Mouse (Mus musculus): ENCODE data around the gene Ppp1ca. TPM values are rescaled to one million over a fixed set of nuclear protein-coding genes. Genes with fewer than 3 reads are reported as not detected.

Gene Ppp1ca
- polyA plus RNA-seq, 1 experiment from 2014 or later, result 745 TPM

DNA sequence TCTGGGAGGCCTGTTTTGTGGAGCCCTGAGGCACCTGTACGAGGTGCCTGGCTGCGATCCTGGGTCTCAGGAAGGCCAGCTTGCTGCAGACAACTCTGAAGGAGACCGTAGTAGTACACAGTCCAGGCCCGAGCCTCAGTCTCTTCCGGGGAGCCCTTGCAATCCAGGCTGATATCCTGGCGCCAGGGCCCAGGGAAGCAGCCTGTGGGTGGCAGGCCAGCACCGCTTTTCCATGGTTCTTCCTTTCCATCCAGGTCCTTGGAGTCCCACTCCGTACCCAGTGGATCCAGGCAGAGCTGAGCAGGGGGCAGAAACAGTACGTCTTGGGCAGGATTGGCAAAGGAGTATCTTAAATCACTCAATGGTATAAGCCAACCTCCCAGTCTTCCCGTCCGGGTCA lies 18.9 kb upstream of the Ppp1ca start:
- no peaks in the 10 kb centered on the region for H3K36me3 ChIP-seq
- WGBS, result 65% methylated on average over 11 of the region's 11 CpGs
- no peak overlapping the region for H3K27ac ChIP-seq
- H3K9ac ChIP-seq, result no peak overlapping the region
- no peaks in the 10 kb centered on the region for H3K27me3 ChIP-seq (replicated peaks)
- no peak for ATAC-seq (ENCODE audit: insufficient read depth, low FRiP score, low read depth)
- no peaks in the 10 kb centered on the region for H3K9me3 ChIP-seq
- no peak overlapping the region for H3K4me2 ChIP-seq
- H3K4me3 ChIP-seq (replicated peaks), result no peak overlapping the region
- peaks cover 18% of the 10 kb centered on the region for H3K4me1 ChIP-seq

DNA sequence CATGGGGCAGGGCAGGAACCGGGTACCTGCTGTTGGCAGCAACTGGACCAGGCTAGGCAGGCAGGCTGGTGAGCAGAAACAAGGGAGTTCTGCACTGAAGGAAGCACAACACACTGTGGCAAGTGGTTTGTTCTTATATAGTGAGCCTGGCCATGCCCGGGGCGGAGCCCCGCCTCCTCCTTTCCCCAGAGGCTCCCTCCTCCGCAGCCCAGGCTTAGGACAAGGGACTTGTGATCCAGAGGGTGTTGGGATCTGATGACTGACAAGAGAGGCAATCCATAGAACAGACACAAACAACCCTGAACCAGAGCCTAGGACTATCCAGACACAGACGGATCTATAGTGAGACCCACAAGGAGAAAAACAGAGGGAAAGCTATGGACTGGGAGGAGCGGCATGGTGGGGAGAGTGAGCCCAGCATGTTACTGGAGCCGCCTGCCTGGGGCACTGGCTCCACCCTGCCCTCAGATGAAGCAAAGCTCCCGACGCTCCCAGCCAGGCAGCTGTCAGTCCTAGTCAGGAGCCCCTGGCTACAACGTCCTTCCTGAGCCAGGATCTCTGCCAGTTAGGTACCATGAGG lies 16.4 kb upstream of the Ppp1ca start, which contains the start of gene Carns1:
Gene Carns1 (minus strand): TSS at position 112 of the 580 bp plus-strand sequence.
- H3K27me3 ChIP-seq (replicated peaks), result no peaks in the 10 kb centered on the region
- H3K9me3 ChIP-seq, result no peaks in the 10 kb centered on the region
- H3K4me3 ChIP-seq (replicated peaks), result no peak within 1 kb of the TSS
- ATAC-seq (ENCODE audit: insufficient read depth, low FRiP score, low read depth), result peak; percentile 51; the same call in 1 of the 2 replicates
- H3K27ac ChIP-seq, result no peak within 1 kb of the TSS
- 6% methylated on average over 11 of the region's 11 CpGs for WGBS
- peak within 1 kb of the TSS; percentile 35 for H3K4me2 ChIP-seq
- peaks cover 10% of the 10 kb centered on the region; the same call in 1 of the 2 replicates for H3K4me1 ChIP-seq
- no peak within 1 kb of the TSS for H3K9ac ChIP-seq
- H3K36me3 ChIP-seq, result no peaks in the 10 kb centered on the region

DNA sequence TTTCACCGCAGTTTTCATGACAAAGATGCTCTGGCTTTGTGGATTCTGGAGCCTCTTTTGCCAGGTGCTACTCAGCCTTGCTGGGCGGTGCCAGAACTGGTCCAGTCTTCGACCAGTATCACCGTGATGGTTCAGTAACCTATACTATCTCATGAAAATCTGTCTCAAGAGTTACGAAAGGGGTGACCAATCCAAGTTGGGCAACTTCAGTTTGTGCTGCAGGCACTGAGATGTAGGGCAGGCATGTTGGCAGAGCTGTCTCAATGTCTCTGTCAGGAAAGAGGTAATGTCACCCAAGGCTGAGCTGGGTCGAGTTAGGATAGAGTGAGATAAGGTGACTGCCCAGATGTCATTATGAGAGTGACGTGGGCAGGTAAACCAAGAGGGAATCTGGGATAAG lies 11.5 kb upstream of the Ppp1ca start:
- WGBS, result 89% methylated on average over 7 of the region's 7 CpGs
- ATAC-seq (ENCODE audit: insufficient read depth, low FRiP score, low read depth), result no peak
- H3K4me2 ChIP-seq, result no peak overlapping the region
- no peak overlapping the region for H3K27ac ChIP-seq
- no peak overlapping the region for H3K9ac ChIP-seq
- H3K4me3 ChIP-seq (replicated peaks), result no peak overlapping the region
- H3K9me3 ChIP-seq, result no peaks in the 10 kb centered on the region
- H3K36me3 ChIP-seq, result no peaks in the 10 kb centered on the region
- peaks cover 21% of the 10 kb centered on the region for H3K4me1 ChIP-seq
- H3K27me3 ChIP-seq (replicated peaks), result no peaks in the 10 kb centered on the region

DNA sequence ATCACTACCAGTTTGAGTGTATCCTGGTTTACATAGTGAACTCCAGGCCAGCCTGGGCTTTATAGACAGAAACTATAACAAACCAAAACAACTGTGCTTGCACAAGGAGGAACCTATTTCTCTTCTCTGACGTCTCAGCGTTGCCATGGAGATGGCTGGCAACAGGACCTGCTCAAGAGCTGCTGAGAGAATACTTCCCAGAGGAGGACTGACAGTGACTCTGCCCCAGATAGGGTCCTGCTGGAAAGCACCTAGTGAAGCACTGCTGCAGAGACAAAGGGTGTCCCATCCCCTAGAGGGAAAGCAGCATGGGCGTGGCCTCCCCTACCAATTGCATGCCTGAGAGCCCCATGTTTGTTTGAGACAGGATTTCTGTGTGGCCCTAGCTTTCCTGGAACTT lies 10.0 kb upstream of the Ppp1ca start:
- H3K27me3 ChIP-seq (replicated peaks), result no peaks in the 10 kb centered on the region
- no peak overlapping the region for H3K4me3 ChIP-seq (replicated peaks)
- no peaks in the 10 kb centered on the region for H3K9me3 ChIP-seq
- WGBS, result 33% methylated on average over 3 of the region's 3 CpGs
- no peak overlapping the region for H3K9ac ChIP-seq
- H3K4me2 ChIP-seq, result no peak overlapping the region
- no peak for ATAC-seq (ENCODE audit: insufficient read depth, low FRiP score, low read depth)
- H3K27ac ChIP-seq, result no peak overlapping the region
- peaks cover 19% of the 10 kb centered on the region for H3K4me1 ChIP-seq
- no peaks in the 10 kb centered on the region for H3K36me3 ChIP-seq

DNA sequence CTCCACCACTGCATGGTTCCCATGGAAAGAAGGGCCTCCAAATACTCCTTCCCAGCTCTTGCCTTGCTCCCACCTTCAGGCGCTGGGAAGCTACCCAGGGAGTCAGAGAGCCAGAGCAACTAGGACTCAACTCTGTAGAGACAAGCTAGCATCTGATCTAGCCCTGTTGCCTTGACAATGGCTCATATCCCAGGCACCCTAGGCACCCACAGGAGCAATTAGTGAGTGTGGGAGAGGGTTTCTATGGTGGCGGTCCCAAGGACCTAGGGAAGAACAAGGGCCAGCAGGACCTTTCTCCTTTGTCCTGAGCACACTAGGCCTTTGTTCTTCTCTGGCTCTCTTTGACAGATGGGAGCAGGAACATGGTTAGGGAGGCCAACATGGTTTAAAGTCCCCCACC lies 8.2 kb upstream of the Ppp1ca start:
- Histone ChIP-seq H3K36me3 (no peaks in the 10 kb centered on the region), H3K27ac (no peak overlapping the region), H3K9me3 (no peaks in the 10 kb centered on the region), H3K4me1 (peaks cover 19% of the 10 kb centered on the region), H3K4me3 (replicated peaks) (no peak overlapping the region), H3K9ac (no peak overlapping the region), H3K27me3 (replicated peaks) (no peaks in the 10 kb centered on the region), H3K4me2 (no peak overlapping the region)
- WGBS, result 85% methylated on average over 2 of the region's 2 CpGs
- no peak for ATAC-seq (ENCODE audit: insufficient read depth, low FRiP score, low read depth)

DNA sequence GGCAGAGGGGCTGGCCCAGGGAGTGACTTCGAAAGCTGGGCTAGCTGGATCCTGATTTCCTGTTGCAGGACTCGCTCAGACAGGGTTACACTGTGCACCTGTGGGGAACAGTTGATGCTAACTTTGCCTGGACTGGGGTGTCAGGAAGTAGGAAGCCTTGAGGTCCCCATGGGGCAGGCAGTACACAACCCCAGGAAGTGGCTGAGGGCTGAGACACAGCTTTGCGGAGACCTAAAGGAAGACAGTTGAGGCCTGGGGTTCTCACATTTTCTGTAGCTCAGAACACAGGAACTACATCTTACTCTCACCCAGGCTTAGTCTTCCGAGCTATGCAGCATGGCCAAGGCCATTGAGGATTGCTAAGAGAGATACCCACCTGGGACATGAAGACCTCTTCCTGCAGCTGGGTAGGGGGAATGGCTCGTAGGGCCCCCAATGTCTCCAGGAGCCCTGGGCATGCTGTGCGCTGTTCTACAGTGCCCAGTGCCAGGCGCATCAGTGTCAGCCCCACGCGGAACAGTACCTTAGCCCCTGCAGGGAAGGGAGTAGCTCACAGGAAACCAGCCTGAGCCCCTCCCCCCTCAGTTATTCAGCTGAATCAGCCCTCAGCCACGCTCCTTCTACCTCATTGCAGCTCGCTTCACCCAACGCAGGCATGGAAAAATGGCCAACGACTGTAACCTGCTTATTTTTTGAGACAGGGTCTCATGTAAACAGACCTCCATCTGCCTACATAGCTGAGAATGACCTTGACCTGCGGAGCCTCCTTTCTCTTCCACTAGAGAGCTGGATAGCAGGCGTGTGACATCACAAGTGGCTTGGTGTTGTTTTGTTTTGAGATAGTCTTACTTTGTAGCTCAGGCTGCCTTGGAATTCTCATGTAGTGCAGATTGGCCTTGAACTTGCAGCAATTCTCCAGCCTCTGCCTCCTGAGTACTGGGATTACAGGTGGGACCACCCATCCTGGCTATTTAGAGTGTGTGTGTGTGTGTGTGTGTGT lies 6.6 kb upstream of the Ppp1ca start:
- Histone ChIP-seq H3K9ac (no peak overlapping the region), H3K9me3 (no peaks in the 10 kb centered on the region), H3K27ac (no peak overlapping the region), H3K27me3 (replicated peaks) (no peaks in the 10 kb centered on the region), H3K4me1 (peaks cover 19% of the 10 kb centered on the region), H3K4me3 (replicated peaks) (no peak overlapping the region), H3K4me2 (no peak overlapping the region), H3K36me3 (no peaks in the 10 kb centered on the region)
- 40% methylated on average over 15 of the region's 15 CpGs for WGBS
- 0 out of 2 replicates have a peak, but pooled peaks have one; percentile 20 for ATAC-seq (ENCODE audit: insufficient read depth, low FRiP score, low read depth)

DNA sequence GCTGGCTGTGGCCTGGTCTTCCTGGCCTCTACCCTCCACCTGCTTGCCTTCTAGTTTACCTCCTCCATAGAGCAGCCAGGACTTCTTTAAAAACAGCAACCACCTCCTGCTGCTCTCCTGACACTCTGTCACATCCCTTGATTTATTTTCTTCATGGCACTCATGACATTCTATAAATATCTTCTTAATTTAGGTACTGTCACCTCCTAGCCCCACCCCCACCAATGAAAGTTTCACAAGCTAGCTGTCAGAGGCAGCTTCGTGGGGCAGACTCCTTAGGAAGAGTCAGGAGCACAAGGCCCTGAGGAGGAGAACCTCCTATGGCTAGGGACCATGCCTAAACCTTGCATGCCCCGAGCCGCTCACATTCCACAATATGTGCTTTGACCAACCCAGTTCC lies 4.6 kb upstream of the Ppp1ca start:
- Histone ChIP-seq H3K9me3 (no peaks in the 10 kb centered on the region), H3K9ac (no peak overlapping the region), H3K36me3 (no peaks in the 10 kb centered on the region), H3K27me3 (replicated peaks) (no peaks in the 10 kb centered on the region), H3K4me3 (replicated peaks) (no peak overlapping the region), H3K4me1 (0 out of 2 replicates have a peak, but pooled peaks cover 17% of the 10 kb centered on the region), H3K4me2 (no peak overlapping the region), H3K27ac (no peak overlapping the region)
- ATAC-seq (ENCODE audit: insufficient read depth, low FRiP score, low read depth), result no peak
- 62% methylated on average over 3 of the region's 3 CpGs for WGBS

DNA sequence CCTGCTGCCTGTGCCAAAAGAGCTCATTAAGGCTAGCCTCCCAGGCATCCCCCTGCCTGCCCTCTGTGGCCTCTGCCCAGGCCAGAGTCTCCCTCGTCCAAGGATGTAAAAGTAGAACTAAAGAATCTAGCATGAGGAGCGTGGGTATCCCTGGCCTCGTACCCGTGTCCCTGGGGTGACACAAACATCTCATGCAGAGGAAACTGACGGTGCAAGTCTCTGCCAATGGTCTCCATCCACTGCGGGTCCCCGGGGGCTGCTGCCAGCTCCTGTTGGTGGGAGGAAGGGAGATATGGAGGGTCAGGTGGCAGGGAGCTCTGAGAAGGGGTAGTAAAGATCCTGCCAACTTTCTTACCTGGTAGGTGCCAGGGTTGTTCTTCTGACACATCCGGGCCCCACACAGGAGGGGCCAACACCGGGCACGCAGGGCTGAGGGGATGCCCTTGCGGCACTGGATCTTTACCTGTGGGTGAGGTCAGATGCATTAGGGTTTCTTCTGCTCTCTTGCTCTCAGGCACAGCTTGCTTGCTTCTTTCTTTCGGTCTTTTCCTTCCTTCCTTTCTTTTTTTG lies 2.7 kb upstream of the Ppp1ca start:
- Histone ChIP-seq H3K9ac (no peak overlapping the region), H3K27me3 (replicated peaks) (no peaks in the 10 kb centered on the region), H3K4me2 (no peak overlapping the region), H3K4me3 (replicated peaks) (no peak overlapping the region), H3K9me3 (no peaks in the 10 kb centered on the region), H3K4me1 (peaks cover 30% of the 10 kb centered on the region), H3K36me3 (peaks cover 9% of the 10 kb centered on the region; the same call in 1 of the 2 replicates), H3K27ac (no peak overlapping the region)
- 86% methylated on average over 12 of the region's 12 CpGs for WGBS
- ATAC-seq (ENCODE audit: insufficient read depth, low FRiP score, low read depth), result no peak

DNA sequence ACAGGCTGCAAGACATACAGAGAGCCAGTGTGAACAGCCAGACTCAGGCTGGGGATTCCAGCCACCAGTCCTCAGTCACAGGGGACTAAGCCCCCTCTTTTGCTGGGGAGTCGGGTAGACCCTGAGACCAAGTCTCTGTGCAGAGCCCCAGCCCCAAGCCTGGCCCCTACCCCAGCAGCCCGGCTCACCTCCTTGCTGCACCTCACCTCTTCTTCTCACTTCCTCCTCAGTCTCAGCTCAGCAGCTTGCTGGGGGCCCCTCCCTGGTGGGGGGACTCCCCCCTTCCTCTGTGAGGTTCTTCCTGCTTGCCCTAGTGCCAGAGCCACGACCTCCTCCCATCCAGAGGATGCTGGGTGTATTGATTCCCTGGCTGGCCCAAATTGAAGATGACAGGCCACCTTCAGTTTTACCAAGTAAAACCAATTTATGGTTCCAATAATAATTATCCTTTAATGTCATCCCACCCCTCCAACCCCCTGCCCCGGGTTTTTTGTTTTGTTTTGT lies 982 bp upstream of the Ppp1ca start, which contains the start of gene Tbc1d10c:
Gene Tbc1d10c (minus strand): TSS at position 454 of the 504 bp plus-strand sequence.
- Histone ChIP-seq H3K4me1 (peaks cover 19% of the 10 kb centered on the region), H3K9ac (peak within 1 kb of the TSS; percentile 99), H3K27me3 (replicated peaks) (no peaks in the 10 kb centered on the region), H3K4me2 (peak within 1 kb of the TSS; percentile 88), H3K9me3 (no peaks in the 10 kb centered on the region), H3K36me3 (peaks cover 26% of the 10 kb centered on the region), H3K27ac (peak within 1 kb of the TSS; percentile 96), H3K4me3 (replicated peaks) (peak within 1 kb of the TSS; percentile 93)
- 43% methylated on average over 4 of the region's 4 CpGs for WGBS
- no peak for ATAC-seq (ENCODE audit: insufficient read depth, low FRiP score, low read depth)

DNA sequence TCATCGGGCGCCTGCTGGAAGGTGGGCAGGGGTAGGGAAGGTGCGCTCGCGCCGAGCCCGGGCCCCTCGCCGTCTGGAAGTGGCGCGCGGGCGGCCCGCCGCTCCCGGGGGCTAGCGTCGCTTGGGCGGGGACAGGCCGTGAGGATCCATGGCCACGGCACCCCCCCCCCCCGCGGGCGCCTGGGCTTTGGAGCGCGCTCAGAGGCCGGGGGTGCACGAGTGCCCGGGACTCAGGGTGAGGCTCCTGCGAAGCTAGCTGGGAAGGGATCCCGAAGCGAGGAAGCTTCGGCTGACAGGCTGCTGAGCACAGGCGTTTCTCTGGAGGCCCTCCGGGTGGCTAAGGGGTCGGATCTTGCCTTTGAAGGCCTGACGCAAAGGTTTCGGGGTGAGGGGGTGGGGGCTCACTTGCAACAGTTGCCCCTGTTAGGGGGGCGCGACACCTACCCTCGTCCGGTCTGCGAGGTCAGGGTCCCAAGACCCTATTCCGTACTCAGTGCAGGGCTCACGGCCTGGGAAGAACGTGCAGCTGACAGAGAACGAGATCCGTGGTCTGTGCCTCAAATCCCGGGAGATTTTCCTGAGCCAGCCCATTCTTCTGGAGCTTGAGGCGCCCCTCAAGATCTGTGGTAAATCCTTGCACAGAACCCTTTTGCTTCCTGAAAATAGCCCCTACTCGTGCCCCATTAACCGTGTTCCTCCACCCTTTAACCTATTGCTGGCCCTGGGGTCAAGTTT lies 553 bp downstream of the Ppp1ca start:
- Histone ChIP-seq H3K9me3 (no peaks in the 10 kb centered on the region), H3K36me3 (peaks cover 36% of the 10 kb centered on the region), H3K27ac (peak overlapping the region; percentile 96), H3K4me1 (peaks cover 25% of the 10 kb centered on the region), H3K27me3 (replicated peaks) (no peaks in the 10 kb centered on the region), H3K4me3 (replicated peaks) (peak overlapping the region; percentile 93), H3K9ac (peak overlapping the region; percentile 99), H3K4me2 (peak overlapping the region; percentile 88)
- WGBS, result 0% methylated on average over 41 of the region's 52 CpGs
- no peak; the same call in 1 of the 2 replicates for ATAC-seq (ENCODE audit: insufficient read depth, low FRiP score, low read depth)

DNA sequence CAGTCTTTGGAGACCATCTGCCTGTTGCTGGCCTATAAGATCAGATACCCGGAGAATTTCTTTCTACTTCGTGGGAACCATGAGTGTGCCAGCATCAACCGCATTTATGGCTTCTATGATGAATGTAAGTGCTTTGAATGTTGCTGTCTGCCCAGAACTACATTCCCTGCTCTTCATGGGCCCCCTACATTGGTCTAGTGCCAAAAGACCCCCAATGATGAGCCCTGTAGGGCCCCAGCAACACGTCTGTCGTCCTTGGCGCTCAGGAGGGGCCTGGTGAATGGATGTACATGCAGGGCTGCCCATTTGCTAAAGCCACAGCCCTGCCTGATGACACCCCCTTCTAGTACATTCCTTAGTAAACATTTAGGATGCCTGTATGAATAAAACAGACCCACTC lies 1.3 kb downstream of the Ppp1ca start:
- ATAC-seq (ENCODE audit: insufficient read depth, low FRiP score, low read depth), result no peak
- Histone ChIP-seq H3K4me1 (peaks cover 25% of the 10 kb centered on the region), H3K36me3 (peaks cover 41% of the 10 kb centered on the region), H3K27ac (peak overlapping the region; percentile 96; the same call in 1 of the 2 replicates), H3K27me3 (replicated peaks) (no peaks in the 10 kb centered on the region), H3K9me3 (no peaks in the 10 kb centered on the region), H3K4me3 (replicated peaks) (peak overlapping the region; percentile 93), H3K4me2 (peak overlapping the region; percentile 88), H3K9ac (peak overlapping the region; percentile 99)
- 47% methylated on average over 6 of the region's 6 CpGs for WGBS
